Mouse (Mus musculus) layer of hippocampus, adult 9-10 months (tissue): Measurements from ENCODE around the gene Sec31a.

Source experiments
- DNase-seq: peaks from one replicate; pipeline ENCODE4 v3.0.0; 2022; ENCODE audit warnings: low spot score

Sec31a gene

DNA sequence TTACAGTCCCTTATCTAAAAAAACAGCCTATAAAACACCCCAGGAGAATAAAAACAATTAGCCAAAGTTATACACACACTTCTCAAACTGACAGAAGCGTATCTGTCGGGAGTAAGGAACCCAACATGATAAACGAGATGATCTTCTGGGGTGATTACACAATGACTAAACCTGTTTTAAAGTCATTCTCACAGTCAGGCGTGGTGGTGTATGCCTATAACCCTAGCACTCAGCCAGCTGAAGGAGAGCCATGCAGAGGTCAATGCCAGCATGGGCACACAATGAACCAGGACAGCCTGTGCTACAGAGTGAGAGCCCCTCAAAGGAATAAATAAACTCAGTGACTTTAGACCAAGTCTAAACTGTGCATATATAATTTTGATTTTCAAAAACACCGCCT is 7.5 kb downstream of the Sec31a start:
- no peak for DNase-seq

DNA sequence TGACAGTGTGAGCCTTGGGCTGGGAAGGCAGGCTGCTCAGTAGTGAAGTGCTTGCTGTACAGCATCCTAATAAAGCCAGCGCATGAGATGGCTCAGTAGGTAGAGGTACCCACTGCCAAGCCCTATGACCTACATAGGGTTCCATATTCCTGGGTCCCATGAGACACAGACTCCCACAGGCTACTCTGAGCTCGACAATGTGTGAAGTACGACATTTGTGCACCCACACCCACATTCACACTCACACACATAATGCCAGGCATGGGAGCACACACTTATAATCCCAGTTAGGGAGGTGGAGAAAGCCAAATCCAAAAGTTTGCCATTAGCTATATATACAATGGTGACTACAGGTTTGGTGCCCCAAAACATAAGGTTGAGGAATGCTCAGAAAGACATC is 19.3 kb downstream of the Sec31a start:
- no peak for DNase-seq

- no peak for DNase-seq
These were observed 22.4 kb downstream of the Sec31a start for GRCm38 (mm10) chr5:100393681-100394080.

GRCm38 (mm10) chr5:100392436-100392955 is 23.5 kb downstream of the Sec31a start:
- no peak for DNase-seq

- DNase-seq = no peak
These were observed 32.1 kb downstream of the Sec31a start for GRCm38 (mm10) chr5:100383782-100384510.

DNA sequence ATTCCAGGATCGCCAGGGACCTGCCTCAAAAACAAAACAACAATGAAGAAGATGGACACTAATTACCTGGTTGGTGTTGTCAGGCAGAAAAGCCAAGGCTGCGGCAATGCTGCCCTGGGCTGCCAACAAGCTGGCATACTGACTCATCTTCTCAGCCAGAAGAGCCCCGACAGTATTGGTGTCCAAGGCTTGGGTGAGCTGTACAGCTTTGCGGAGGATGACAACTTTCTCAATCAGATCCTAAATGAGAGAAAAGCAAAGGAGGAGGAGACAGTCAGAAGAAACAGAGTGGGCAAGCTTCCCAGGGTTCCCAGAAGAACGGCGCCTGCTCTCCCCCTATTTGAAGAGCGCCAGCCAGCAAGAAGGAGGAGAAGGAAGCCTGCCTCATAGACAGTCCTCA is 34.9 kb downstream of the Sec31a start:
- no peak for DNase-seq

GRCm38 (mm10) chr5:100380277-100380676 is 35.8 kb downstream of the Sec31a start:
- no peak for DNase-seq

DNA sequence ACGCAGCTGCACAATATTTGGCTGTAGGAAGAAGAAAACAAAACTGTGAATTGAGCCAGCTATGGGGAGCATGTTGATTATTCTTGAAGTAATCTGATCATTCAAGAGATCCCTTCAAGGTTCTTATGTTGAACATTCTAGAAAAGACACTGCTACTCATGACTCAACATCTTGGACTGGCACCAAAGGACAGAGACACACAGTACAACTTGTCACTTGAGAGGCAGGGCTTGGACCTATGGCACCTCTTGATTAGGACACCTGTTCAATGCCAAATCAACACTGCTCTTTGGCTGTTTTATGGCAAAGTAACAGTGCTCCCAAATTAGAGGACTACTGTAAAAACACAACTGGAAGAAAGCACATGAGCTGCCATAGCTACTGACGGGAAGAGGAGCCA is 37.1 kb downstream of the Sec31a start:
- no peak for DNase-seq

- no peak for DNase-seq
These were observed 37.8 kb downstream of the Sec31a start for GRCm38 (mm10) chr5:100378211-100378610.

DNA sequence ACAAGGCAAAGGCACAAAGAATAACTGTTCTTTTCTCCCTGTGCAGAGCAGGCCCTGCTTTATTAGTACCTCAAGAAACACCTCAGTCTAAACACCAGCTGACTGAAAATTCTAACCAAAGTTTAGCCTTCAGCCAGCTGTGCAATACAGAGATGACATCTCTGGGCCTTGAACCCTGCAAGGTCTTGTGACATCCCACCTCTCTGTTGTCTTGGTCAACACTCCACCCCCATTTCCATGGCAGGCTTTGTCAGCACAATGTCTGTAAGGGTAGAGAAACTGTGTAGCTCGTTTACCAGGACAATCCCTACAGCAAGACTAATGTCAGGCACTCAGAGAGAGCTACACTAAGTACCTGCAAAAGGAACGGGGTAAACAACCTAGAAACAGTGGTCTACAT is 38.7 kb downstream of the Sec31a start:
- no peak for DNase-seq

GRCm38 (mm10) chr5:100374703-100375102 is 41.3 kb downstream of the Sec31a start:
- DNase-seq = no peak

DNA sequence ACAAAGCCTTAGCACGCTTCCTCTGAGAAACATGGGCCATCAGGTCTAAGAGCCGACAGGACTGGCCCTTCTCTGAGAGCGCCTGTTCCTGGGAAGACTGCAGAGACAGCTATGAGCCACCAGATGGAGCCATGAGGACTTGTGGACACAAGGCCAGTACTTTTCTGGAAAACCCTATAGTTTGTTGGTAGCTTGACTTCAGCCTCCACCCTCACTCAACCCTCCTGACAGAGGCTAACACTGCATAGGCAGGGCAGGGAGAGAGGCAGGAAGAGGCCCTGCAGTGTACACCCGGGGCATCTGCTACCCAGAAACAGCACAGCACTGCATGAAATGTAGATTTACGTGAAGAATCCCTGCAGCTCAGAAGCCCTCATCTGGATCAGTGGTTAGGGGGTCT is 42.1 kb downstream of the Sec31a start:
- peak; percentile 48 for DNase-seq

GRCm38 (mm10) chr5:100370919-100371318 is 45.1 kb downstream of the Sec31a start:
- no peak for DNase-seq

DNA sequence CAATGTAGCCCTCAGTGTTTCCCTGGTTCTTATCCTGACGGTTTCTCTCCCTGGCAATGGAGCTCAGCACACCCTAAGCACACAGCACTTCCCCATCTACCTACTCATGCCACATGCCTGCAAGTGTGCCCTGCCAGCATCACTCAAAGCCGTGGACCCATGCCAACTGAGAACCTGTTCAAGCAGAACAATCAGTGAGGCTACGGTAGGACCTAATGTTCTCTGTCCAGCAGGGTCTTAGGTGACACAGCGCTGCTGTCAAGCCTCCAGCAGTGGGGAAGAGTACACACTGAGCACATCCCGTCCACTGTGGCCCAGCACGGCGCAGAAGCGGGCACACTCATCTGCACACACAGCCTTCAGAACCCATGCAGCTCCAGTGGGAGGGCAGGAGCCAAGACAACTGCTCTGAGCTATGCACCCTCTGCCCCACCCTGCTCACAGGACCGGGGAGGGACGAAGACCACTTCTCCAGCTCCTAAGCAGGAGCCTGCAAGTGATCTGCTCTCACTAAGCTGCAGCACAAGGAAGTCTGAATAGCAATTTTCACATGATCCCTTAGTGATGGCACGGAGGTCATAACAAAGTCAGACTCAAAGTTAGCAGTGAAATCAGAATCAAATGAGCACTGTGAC is 46.1 kb downstream of the Sec31a start:
- DNase-seq = no peak

GRCm38 (mm10) chr5:100369093-100369492 is 46.9 kb downstream of the Sec31a start:
- DNase-seq = no peak

DNA sequence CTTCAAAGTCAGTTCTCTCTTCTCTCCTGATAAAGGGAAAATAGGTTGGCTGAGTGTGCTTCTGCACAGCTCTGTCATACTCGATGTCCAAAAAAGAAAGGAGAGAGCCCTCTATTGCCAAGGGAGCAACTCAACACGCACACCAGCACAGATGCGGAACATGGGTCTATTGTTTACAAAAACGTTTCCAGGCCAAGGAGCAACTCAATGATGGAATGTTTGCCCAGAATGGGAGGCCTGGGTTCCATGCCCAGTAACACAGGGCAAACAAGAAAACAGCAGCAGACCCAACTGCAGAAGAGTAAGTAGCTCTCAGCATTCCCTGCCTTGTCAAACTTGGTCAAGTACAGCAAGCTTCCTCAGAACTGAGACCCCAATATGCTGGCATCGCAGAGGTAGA is 47.5 kb downstream of the Sec31a start:
- no peak for DNase-seq

GRCm38 (mm10) chr5:100367051-100367450 is 49.0 kb downstream of the Sec31a start:
- no peak for DNase-seq

- DNase-seq = no peak
These were observed 55.7 kb downstream of the Sec31a start for GRCm38 (mm10) chr5:100360296-100360695.

- DNase-seq = no peak
These were observed 57.7 kb downstream of the Sec31a start for GRCm38 (mm10) chr5:100358334-100358733.

- DNase-seq = no peak
These were observed 61.4 kb downstream of the Sec31a start for GRCm38 (mm10) chr5:100354644-100355043.

DNA sequence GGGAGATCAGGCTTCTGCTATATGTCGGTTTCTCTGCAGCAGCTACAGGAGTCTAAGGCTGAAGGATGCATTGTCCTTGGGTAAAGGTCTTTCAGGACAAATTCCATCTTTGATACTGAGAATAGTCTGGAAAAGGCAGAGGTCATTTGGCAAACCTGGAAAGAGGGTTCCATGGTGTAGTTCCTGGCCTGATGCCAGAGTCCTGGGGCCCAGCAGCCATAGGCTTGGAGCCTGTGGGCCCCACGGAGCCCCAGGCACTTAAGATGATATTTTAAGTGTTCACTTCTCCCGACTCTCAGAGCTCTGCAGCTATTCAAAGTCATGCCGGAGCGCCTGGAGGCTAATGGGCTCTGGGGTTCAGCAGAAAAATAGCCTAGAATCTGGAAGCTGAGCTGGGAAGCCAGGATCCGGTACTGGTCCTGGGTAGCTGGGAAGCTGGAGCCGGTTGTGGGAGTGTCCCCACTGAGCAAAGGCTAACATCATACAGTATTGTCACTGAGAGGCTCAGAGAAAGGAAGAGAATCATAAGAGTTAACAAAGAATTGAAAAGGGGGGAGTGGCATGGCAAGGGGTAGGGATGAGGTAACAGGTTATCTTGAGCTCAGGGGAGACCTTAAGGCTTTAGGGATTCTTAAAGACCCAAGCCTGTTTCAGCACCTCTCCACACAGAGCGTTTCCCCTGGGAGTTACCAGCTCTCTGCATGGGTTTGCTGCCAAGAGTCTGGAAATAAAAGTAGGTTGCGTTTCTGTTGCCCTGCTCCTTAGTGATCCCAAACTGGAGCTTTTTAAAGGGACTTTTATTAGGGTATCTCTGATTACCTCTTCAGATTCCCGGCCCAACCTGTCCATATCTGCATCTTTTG is 62.8 kb downstream of the Sec31a start:
- DNase-seq = no peak

- no peak for DNase-seq
These were observed 65.1 kb downstream of the Sec31a start for GRCm38 (mm10) chr5:100350907-100351456.
